Mouse (Mus musculus) midbrain, embryonic 13.5 days (tissue): ENCODE measurements around the gene Kcnq4. TPM values are rescaled to one million over a fixed set of nuclear protein-coding genes. Genes with fewer than 3 reads are reported as not detected.
A peak's percentile ranks its signal among the peaks of the same experiment; 100 is the strongest.

Source experiments
- ATAC-seq: fragments of 200-750 bp; cut with Nextera tagmentation; 2 replicates; pipeline ENCODE4 v1.8.0; 2017; ENCODE audit warnings: mild to moderate bottlenecking, moderate TSS enrichment, moderate library complexity
- H3K27ac ChIP-seq: fragments of 300-500 bp; sonication (generic); 2 replicates; pipeline ENCODE4 v1.5.1; 2015; ENCODE audit warnings: inconsistent platforms, mild to moderate bottlenecking, moderate library complexity
- H3K27me3 ChIP-seq: fragments of 300-500 bp; sonication (generic); 2 replicates; pipeline ENCODE4 v1.6.1; 2015; ENCODE audit warnings: mild to moderate bottlenecking, inconsistent platforms
- H3K36me3 ChIP-seq: fragments of 300-500 bp; sonication (generic); 2 replicates; pipeline ENCODE4 v1.6.1; 2015; ENCODE audit warnings: mild to moderate bottlenecking, inconsistent platforms
- H3K4me1 ChIP-seq: fragments of 300-500 bp; sonication (generic); replicated peaks from 2 replicates; pipeline ENCODE4 v1.6.1; 2015; ENCODE audit warnings: inconsistent platforms
- H3K4me2 ChIP-seq: fragments of 300-500 bp; sonication (generic); replicated peaks from 2 replicates; pipeline ENCODE4 v1.6.1; 2015; ENCODE audit warnings: moderate library complexity, mild to moderate bottlenecking, inconsistent platforms
- H3K4me3 ChIP-seq: fragments of 300-500 bp; sonication (generic); replicated peaks from 2 replicates; pipeline ENCODE4 v1.5.1; 2015; ENCODE audit warnings: mild to moderate bottlenecking, inconsistent platforms
- H3K9ac ChIP-seq: fragments of 300-500 bp; sonication (generic); replicated peaks from 2 replicates; pipeline ENCODE4 v1.6.1; 2015; ENCODE audit warnings: mild to moderate bottlenecking, inconsistent platforms
- H3K9me3 ChIP-seq: fragments of 300-500 bp; sonication (generic); 2 replicates; pipeline ENCODE4 v1.6.1; 2016; ENCODE audit warnings: mild to moderate bottlenecking, inconsistent platforms
- WGBS: fragments of 180-500 bp; shearing (Covaris S2); methylation state at CpG from one replicate; pipeline ENCODE4 v1.1.7; 2015; 5-methylcytosine and 5-hydroxymethylcytosine counted together
- polyA plus RNA-seq: library from polyadenylated mRNA; unstranded; fragments of >200 nt; fragmentation: Nextera tagmentation; extraction: Ambion mirVana; gene quantifications from 2 replicates; pipeline ENCODE4 v1.2.1, GENCODE M21; 2015

Kcnq4 gene
- polyA plus RNA-seq, 1 experiment from 2014 or later, result 3.9 TPM

DNA sequence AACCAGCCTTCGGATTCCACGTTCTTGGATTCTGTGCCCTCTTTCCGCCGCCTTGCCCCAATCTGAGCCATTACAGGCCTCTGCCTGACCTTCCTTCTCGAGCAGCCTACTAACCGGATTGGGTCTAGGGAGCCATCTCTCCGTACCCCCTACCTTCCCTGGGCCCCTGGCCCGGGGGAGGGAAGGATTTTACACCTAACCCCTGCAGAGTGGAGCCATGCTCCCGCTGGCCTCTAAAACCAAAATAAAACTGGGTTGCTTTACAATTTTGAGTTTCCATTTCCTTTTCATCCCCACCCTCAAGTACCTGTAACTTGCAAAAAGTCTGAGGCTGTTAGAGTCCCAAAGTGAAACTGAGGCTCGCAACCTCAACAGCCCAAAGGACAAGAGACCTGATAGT is 80.9 kb downstream of the Kcnq4 start:
- H3K4me1 ChIP-seq, result peaks cover 22% of the 10 kb centered on the region
- WGBS, result 14% methylated on average over 10 of the region's 10 CpGs
- H3K27ac ChIP-seq, result no peak overlapping the region
- H3K9ac ChIP-seq, result peak overlapping the region; percentile 65; the same call in 1 of the 2 replicates
- H3K4me2 ChIP-seq, result peak overlapping the region; percentile 94
- H3K4me3 ChIP-seq, result peak overlapping the region; percentile 51
- no peak for ATAC-seq
- peaks cover 51% of the 10 kb centered on the region for H3K27me3 ChIP-seq
- no peaks in the 10 kb centered on the region for H3K36me3 ChIP-seq
- H3K9me3 ChIP-seq, result no peaks in the 10 kb centered on the region

DNA sequence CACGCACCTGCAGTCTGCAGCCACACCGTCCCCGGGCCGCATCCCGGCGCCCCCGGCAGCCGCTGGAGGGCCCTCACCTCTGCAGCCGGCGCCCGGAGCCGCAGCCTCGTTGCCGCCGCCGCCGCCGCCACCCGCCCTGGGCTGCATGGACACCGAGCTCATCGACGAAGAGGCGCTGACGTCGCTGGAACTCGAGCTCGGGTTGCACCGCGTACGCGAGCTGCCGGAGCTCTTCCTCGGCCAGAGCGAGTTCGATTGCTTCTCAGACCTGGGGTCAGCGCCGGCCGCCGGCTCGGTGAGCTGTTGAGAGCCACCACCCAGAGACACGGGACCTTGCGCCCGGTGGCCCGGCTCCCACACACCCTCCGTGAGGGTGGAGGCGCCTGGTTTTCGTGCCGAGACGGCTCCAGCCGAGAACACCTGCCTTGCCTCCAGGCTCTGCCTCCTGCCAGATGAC is 81.3 kb downstream of the Kcnq4 start:
- peak overlapping the region; percentile 65 for H3K9ac ChIP-seq
- peak overlapping the region; percentile 94 for H3K4me2 ChIP-seq
- H3K36me3 ChIP-seq, result no peaks in the 10 kb centered on the region
- ATAC-seq, result peak; percentile 75
- H3K4me1 ChIP-seq, result peaks cover 22% of the 10 kb centered on the region
- WGBS, result under 1% methylated on average over 47 of the region's 50 CpGs
- no peak overlapping the region for H3K27ac ChIP-seq
- peak overlapping the region; percentile 51 for H3K4me3 ChIP-seq
- H3K27me3 ChIP-seq, result peaks cover 50% of the 10 kb centered on the region
- H3K9me3 ChIP-seq, result no peaks in the 10 kb centered on the region

DNA sequence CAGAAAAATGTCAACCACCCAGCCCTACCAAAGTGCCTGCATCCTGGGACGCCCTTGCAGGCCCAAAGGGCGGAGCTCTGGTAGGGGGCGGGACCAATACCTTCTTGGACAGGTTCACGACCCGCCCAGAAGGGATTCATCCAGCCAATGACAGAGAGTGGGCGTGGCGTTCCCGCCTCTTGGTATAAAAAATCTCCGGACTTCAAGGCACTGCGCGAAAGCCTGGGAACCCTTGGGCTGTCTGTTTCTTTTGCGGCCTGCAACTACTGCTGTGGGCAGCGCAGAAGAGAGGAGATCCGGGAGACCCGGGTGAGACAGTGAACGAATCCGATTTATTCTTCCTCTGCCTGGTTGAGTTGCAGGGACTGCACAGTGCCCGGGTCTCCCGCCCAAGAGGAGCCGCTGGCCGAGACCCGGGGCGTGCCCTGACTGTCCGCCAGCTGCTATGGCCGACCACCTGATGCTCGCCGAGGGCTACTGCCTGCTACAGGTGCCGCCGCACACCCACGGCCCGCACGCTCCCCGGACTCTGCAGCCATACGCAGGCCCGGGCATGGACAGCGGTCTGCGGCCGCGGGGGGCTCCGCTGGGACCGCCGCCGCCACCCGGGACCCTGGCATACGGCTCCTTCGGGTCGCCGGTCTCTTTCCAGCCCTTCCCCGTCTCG is 81.9 kb downstream of the Kcnq4 start, which contains the start of gene Cited4:
Gene Cited4 (plus strand): TSS at position 215 of the 667 bp plus-strand sequence.
- Histone ChIP-seq H3K9ac (peak within 1 kb of the TSS; percentile 65), H3K9me3 (no peaks in the 10 kb centered on the region), H3K4me1 (peaks cover 22% of the 10 kb centered on the region), H3K4me2 (peak within 1 kb of the TSS; percentile 94), H3K4me3 (peak within 1 kb of the TSS; percentile 51), H3K27me3 (peaks cover 51% of the 10 kb centered on the region), H3K27ac (no peak within 1 kb of the TSS), H3K36me3 (no peaks in the 10 kb centered on the region)
- ATAC-seq, result peak; percentile 88
- WGBS, result 2% methylated on average over 49 of the region's 50 CpGs

DNA sequence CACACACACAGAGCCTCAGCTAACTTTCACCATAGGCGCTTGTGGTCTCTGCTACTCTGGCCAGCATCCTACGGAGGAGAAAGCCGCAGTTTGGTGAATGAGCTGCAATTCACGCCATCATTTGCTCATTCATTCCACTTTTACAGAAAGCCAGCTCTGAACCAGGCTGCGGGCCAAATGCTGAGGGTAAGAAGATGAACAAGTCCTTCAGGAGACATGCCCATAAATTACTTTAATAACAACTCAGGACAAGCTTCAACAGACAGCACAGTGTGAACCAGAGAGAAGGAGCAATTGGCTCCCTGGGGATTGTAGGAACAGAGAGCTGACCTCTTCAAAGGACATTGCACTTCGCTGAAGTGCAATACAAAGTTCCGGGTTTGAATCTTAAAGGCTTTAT is 82.6 kb downstream of the Kcnq4 start:
- H3K9ac ChIP-seq, result no peak overlapping the region
- no peaks in the 10 kb centered on the region for H3K36me3 ChIP-seq
- 65% methylated on average over 7 of the region's 7 CpGs for WGBS
- H3K4me3 ChIP-seq, result no peak overlapping the region
- no peaks in the 10 kb centered on the region for H3K9me3 ChIP-seq
- H3K4me2 ChIP-seq, result no peak overlapping the region
- no peak for ATAC-seq
- no peak overlapping the region for H3K27ac ChIP-seq
- peaks cover 51% of the 10 kb centered on the region for H3K27me3 ChIP-seq
- H3K4me1 ChIP-seq, result peaks cover 22% of the 10 kb centered on the region

DNA sequence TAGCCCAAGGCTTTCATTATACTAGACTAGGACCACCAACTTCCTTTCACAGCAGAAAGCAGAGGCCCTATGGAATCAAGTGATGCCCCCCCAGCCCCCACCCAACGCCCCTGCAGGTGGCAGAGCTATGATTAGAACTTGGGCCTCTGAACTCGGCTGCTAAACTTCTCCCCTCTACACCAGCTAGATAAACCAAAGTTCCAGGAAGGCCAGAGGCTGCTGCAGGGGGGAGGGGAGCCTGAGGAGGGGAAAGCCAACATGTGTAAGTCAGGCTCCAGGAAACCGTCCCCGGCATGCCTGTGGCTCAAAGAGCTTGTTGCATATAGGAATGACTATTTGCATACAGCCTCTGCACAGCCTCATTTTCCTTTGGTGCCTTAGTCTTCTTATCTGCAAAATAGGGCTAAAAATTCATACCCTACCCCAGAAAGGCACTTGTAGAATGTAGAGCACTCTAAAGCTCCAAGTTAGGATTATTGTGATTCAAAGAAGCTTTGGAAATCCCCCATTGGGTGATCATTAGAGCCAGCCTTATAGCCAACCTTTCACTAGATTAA is 83.2 kb downstream of the Kcnq4 start:
- Histone ChIP-seq H3K36me3 (no peaks in the 10 kb centered on the region), H3K9me3 (no peaks in the 10 kb centered on the region), H3K4me1 (peaks cover 22% of the 10 kb centered on the region), H3K4me2 (no peak overlapping the region), H3K4me3 (no peak overlapping the region), H3K27ac (no peak overlapping the region), H3K9ac (no peak overlapping the region), H3K27me3 (peaks cover 51% of the 10 kb centered on the region)
- WGBS, result 41% methylated on average over 4 of the region's 4 CpGs
- no peak for ATAC-seq

DNA sequence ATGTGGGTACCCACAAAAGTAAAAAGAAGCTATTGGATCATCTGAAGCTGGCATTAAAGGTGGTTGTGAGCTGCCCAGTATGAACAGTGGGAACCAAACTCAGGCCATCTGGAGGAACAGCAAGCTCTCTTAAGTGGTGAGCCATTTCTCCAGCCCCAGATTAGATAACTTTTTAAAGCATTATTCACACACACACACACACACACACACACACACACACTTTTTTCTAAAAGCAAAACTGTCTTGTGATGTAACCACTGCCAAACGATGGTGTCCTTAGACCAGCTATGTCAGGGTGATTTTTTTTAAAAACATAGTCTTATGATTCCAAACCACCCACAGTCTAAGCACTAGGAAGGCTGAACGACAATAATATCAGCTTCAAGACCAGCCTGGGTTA is 83.8 kb downstream of the Kcnq4 start:
- H3K36me3 ChIP-seq, result no peaks in the 10 kb centered on the region
- ATAC-seq, result no peak
- H3K9me3 ChIP-seq, result no peaks in the 10 kb centered on the region
- H3K4me1 ChIP-seq, result peaks cover 22% of the 10 kb centered on the region
- H3K27ac ChIP-seq, result no peak overlapping the region
- WGBS, result 79% methylated on average over 2 of the region's 2 CpGs
- H3K27me3 ChIP-seq, result peaks cover 48% of the 10 kb centered on the region
- no peak overlapping the region for H3K4me2 ChIP-seq
- H3K4me3 ChIP-seq, result no peak overlapping the region
- no peak overlapping the region for H3K9ac ChIP-seq

DNA sequence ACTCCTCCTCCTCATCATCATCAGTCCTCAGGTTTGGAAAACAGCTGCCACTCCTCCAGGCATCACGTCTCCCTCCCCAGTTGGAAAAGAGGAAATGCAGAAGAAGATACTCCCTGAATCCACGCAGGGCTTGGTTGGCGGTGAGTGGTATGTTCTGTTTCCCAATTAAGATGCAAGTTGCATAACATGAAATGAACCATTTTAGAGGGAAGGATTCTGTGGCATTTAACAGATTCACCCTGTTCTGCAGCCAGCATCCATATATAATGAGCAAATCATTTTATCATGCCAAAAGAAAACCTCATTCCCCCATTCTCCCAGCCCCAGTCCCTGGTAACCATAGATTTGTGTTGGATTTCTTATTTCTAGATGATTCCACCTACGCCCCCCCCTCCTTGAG is 87.9 kb downstream of the Kcnq4 start:
- Histone ChIP-seq H3K9me3 (no peaks in the 10 kb centered on the region), H3K4me1 (no peaks in the 10 kb centered on the region), H3K27me3 (peaks cover 12% of the 10 kb centered on the region; the same call in 1 of the 2 replicates), H3K27ac (no peak overlapping the region), H3K4me2 (no peak overlapping the region), H3K9ac (no peak overlapping the region), H3K36me3 (no peaks in the 10 kb centered on the region), H3K4me3 (no peak overlapping the region)
- no peak for ATAC-seq
- WGBS, result 79% methylated on average over 4 of the region's 4 CpGs

DNA sequence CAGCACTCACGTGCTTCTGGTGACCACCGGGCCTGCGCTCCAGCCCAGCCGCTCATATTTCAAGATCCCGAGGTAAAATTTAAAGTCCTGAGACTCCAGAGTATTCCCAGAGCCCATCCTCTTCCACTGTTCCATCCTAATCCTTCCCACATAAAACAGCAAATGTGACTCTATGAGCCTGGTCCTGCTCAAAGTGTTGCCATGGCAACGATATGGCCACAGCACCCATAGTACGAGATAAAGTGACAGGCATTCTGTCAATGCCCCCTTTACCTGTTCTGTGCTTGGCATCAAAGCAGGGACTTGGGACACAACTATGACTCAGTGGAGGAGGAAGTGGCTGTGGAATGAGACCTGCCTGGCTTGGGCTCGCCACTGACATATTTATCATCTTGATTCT is 92.5 kb downstream of the Kcnq4 start:
- Histone ChIP-seq H3K4me3 (no peak overlapping the region), H3K36me3 (no peaks in the 10 kb centered on the region), H3K27me3 (peaks cover 14% of the 10 kb centered on the region), H3K4me2 (no peak overlapping the region), H3K9me3 (no peaks in the 10 kb centered on the region), H3K27ac (no peak overlapping the region), H3K9ac (no peak overlapping the region), H3K4me1 (no peaks in the 10 kb centered on the region)
- no peak for ATAC-seq
- 80% methylated on average over 8 of the region's 8 CpGs for WGBS

DNA sequence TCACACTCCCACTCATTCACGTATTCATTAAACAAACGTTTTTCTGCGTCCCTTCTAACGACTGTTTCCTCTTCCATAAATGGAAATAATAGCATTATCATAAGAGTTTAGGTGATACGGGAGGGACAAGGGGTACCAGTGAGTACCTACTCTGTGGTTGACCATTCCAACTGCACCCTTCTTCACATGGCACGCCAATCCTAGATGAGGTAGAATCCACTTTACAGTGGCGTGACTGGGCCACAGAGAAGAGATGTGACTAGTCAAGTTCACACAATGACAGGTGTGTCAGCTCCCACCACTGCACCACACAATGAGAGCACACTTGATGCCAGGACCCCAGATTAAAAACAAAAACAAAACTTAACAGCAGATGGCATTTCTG is 98.2 kb downstream of the Kcnq4 start:
- Histone ChIP-seq H3K4me1 (peaks cover 11% of the 10 kb centered on the region), H3K4me3 (peak overlapping the region; percentile 53), H3K9me3 (no peaks in the 10 kb centered on the region), H3K9ac (peak overlapping the region; percentile 73), H3K27ac (no peak overlapping the region), H3K4me2 (peak overlapping the region; percentile 94), H3K36me3 (no peaks in the 10 kb centered on the region), H3K27me3 (peaks cover 47% of the 10 kb centered on the region)
- 26% methylated on average over 7 of the region's 7 CpGs for WGBS
- peak; percentile 55 for ATAC-seq

DNA sequence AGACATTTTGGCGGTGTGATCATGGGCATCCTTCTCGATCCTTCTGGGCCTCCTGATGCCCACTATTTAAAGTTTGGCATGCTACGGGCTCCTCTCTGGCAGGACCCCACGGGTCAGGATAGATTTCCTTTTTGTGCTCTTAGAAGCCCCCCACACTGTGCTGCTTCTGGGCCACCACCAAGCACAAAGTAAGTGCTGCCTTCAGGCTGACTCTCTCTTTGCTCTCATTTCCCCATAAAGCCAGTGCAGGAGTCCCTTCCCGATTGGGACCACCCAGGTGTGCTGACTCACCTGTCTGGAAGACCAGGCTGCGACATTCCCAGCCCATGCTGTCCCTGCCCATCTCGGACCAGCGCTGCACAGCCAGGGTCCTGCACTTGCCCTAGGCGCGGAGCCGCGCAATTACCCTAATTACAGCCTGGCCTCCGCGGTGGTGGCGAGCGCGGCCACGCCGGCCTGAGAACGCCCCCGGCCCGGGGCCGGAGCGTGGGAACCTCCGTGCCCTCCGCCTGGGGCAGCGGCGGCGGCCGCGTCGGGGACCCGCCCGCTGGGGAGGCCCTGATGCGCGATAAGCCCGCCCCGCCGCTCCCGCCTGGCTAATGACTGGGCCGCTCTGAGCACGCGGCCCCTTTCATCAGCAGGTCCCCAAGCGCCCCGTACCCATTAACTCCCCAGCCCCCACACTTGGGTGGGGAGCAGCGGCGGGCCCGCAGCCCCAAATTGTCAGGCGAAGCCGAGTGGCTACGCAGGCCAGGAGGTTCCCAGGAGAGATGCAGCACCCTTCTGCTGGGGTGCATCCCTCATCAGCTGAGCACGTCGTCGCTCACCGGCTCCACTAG is 98.8 kb downstream of the Kcnq4 start:
- Histone ChIP-seq H3K36me3 (no peaks in the 10 kb centered on the region), H3K27ac (no peak overlapping the region), H3K9ac (peak overlapping the region; percentile 73), H3K9me3 (no peaks in the 10 kb centered on the region), H3K4me2 (peak overlapping the region; percentile 94), H3K4me1 (peaks cover 11% of the 10 kb centered on the region), H3K27me3 (peaks cover 46% of the 10 kb centered on the region), H3K4me3 (peak overlapping the region; percentile 53)
- ATAC-seq, result peak; percentile 85
- WGBS, result 3% methylated on average over 55 of the region's 55 CpGs
